Mouse (Mus musculus) urinary bladder, postnatal 4 days (tissue): Measurements from ENCODE around the gene Cdca5.
"Not testable (repeated sequence)": the region's sequence is repeated elsewhere in the genome, so short reads cannot be mapped to it uniquely, and the experiment has no call there.

Experiments used
- DNase-seq, 2 experiments: peaks; one replicate each; pipeline ENCODE4 v3.0.0; 2021 to 2022; ENCODE audit warnings: low spot score in 2 of 2

Gene Cdca5

DNA sequence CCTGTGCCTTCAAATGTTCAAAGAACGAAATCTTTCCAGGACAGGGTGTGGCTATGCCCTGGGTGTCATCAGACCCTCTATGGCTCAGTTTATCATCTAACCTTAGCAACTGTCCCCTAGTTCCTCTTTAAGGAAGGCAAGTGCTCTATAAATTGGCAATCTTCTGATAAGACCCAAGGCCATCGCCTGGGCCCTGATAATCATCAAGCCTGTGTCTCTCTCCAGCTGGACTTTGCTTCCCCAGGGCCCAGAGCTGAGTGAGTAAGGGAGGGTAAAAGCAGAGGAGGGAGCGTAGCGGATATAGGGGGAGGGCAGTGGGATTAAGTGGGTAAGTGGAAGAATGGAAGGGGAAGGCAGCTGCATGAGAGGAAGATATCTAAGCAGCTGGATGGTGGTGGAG lies 19.7 kb downstream of the Cdca5 start:
- no peak for DNase-seq

DNA sequence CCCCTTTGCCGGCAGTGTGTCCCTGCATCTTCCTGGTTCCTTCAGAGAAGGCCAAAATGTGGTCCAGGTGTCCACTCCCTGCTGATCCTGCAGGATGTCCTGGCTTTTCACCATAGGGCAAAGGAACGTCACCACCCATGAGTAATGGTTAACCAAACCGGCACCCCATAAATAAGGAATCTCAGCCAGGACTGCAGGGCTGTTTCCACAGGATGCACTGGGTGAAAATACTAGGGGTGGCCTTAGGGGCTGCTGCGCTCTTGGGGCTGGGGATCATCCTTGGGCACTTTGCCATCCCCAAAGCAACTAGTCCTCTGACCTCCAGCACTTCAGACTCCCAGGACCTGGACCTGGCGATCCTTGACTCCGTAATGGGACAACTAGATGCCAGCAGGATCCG lies 20.8 kb downstream of the Cdca5 start, which contains the start of gene Naaladl1:
Gene Naaladl1 (plus strand): TSS at position 197 of the 400 bp plus-strand sequence.
- no peak for DNase-seq

GRCm38 (mm10) chr19:6113116-6113515 lies 28.3 kb downstream of the Cdca5 start:
- no peak for DNase-seq

GRCm38 (mm10) chr19:6116113-6116850 lies 31.5 kb downstream of the Cdca5 start:
- no peak for DNase-seq

DNA sequence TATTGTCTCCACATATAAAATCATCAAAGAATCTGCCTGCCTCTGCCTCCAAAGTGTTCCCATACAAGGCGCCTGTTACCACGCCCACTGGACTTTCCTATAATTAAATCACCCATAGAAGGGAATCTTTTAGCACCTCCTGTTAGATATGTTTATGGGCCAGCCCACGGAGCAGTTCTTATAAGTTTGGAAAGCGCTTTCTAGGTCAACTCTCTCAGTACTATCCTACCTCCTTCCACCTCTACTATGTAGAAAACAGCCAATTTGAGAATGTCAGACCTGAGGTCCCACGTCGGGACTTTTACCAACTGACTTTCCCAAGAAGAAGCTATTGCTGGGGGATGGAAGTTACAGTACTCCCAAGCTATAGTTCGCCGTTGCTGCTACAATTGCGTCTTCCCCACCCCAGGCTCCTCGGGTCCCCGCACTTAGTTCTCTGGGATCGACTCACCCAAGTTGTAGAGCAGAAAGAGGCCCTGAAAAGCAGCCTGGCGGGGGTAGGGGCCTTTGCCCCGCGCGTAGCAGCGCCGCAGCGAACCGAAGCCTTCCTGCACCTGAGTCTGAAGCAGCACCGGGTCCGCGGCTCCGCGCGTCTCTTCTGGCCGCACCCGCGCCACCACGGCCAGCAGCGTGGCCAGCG lies 32.7 kb downstream of the Cdca5 start:
- DNase-seq = no peak

- DNase-seq = peak; percentile 79 to 88
Observed at GRCm38 (mm10) chr19:6117986-6118676, 33.3 kb downstream of the Cdca5 start, which contains the start of gene Sac3d1. Gene Sac3d1 (minus strand): TSS chr19:6118650.

DNA sequence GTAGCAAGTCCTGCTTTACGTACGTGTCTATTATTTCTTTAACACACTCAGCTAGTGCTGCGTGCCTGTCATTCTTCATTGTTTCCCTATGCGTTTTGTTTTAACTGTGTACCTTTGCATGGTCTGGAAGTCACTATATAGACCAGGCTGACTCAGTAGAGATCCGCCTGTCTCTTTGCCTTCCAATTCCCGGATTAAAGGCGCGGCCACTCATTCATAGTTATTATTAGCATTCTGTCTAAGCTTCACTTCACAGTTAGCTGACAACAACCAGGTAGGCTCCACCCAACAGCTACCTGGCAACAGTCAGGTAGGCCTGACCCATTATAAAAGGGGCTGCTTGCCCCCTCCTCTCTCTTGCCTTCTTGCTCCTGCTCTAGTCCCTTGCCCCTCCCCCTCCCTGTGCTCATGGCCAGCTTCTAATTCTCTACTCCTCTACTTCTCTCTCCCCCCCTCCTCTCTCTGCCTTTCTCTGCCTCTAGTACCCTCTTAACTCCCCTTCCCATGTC lies 33.9 kb downstream of the Cdca5 start:
- no peak for DNase-seq

DNA sequence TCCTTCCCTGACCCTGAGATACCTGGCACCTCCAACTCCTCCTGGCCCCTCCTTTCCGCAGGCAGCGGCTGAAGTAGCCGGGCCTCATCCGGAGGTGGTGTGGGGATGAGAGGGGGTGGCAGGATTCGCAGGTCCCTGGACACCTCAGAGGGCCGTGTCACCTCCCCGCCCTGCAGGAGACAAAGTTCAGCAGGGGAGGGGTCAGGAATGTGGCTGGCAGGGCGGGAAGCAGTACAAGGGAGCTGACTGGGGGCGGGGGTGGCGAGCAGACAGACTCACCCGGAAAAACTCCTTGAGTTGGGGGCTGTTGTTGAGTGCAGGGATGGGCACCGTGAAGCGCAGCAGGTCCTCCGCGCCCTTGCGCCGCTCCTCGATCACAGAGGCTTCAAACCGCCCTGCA lies 37.0 kb downstream of the Cdca5 start:
- DNase-seq = no peak

DNA sequence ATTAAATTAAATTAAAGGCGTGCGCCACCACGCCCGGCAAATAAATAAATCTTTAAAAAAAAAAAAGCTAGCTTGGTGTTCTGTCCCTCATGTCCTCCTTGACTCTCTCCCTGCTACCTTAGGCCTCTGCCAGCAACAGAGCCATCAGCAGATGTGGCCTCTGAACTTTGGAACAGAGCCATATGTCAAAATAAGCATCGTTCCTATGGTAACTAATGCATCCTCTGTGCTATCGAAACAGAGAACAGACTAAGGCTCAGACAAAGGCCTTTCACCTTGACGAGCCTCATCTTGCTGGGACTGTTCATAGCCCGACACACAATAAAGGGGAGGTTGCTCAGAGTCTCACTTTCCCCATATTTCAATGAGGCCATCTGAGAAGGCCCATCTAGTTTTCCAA lies 38.5 kb downstream of the Cdca5 start:
- DNase-seq = no peak

DNA sequence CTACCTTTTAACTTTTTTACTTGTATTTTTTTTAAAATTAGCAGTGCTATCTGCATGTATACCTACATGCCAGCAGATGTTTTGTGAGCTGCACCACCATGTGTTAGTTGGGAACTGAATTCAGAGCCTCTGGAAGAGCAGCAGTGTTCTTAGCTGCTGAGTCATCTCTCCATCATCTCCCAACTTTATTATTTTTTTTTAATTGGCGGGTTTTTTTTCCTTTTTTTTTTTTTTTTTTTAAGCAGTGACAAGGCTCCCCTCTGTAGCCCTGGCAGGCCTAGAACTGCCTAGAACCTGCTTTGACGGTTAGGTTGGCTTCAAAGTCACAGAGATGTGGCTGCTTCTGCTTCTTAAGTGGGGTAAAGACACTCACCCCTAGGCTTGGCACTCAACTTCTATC lies 40.1 kb downstream of the Cdca5 start:
- no peak for DNase-seq

- DNase-seq = no peak
Observed at GRCm38 (mm10) chr19:6126289-6126688, 41.5 kb downstream of the Cdca5 start.

GRCm38 (mm10) chr19:6126789-6127580 lies 42.2 kb downstream of the Cdca5 start:
- no peak for DNase-seq

GRCm38 (mm10) chr19:6127760-6128341 lies 43.1 kb downstream of the Cdca5 start, which contains the start of gene Snx15:
Gene Snx15 (minus strand): TSS chr19:6128304.
- DNase-seq = peak; percentile 90 to 92

- not testable (repeated sequence) for DNase-seq
Observed at GRCm38 (mm10) chr19:6130414-6131128, 45.8 kb downstream of the Cdca5 start.

DNA sequence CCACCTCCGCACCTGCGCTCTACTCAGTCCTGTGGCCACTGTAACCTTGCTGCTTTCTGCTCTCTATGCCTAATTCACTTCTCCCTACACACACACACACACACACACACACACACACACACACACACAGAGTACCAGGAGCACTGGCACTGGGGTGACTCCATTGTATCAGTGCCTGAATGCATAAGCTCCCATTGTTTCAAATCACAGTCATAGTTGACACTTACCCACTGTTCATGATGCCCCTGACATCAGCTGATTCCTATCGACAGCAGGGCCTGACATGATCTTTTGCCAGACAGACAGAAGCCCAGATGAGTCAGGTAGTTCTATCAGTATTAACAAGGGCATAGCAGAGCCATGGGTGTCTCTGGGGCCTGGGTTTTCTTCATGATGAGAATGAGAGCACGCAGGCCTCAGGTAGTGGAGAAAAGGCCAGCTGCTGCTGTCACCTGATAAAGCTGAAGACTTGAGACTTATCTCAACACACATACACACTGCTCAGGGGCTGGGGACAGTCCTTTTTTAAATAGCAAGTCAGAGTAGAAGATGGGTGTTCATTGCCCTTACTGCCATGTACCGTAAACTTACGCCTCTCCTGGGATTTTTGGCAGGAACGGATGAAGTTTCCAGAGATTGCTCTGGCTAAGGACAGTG lies 47.5 kb downstream of the Cdca5 start:
- no peak for DNase-seq

DNA sequence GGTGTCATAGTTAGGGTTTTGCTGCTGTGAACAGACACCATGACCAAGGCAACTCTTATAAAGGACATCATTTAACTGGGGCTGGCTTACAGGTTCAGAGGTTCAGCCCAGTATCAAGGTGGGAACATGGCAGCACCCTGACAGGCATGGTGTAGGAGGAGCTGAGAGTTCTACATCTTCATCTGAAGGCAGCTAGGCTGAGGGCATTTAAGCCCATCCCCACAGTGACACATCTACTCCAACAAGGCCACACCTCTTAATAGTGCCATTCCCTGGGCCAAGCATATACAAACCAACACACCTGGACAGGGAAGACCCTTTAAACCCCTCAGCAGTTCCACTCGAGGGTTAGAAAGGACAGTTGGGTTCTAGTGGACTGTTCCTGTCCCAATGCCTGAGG lies 48.4 kb downstream of the Cdca5 start:
- not testable (repeated sequence) for DNase-seq

GRCm38 (mm10) chr19:6136397-6136796 lies 51.6 kb downstream of the Cdca5 start:
- no peak for DNase-seq

GRCm38 (mm10) chr19:6139701-6140100 lies 54.9 kb downstream of the Cdca5 start:
- DNase-seq = no peak

DNA sequence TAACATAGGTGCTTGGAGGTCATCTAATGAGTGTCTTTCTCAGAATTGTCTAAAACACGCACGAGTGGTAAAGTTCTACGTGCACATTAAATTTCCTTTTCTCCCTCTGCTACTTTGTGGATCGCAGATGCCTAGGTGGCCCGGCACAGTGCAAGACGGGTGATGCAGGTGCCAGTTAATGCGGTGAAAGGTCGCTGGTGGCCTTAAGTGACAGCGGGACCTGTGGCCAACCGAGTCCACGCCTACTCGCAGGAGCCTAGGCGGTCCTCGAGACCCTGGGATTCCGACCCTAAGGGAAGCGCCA lies 55.5 kb downstream of the Cdca5 start:
- DNase-seq = no peak
